Comparison of ENCODE assay signal across 24 mouse cellular contexts in the genomic region with DNA sequence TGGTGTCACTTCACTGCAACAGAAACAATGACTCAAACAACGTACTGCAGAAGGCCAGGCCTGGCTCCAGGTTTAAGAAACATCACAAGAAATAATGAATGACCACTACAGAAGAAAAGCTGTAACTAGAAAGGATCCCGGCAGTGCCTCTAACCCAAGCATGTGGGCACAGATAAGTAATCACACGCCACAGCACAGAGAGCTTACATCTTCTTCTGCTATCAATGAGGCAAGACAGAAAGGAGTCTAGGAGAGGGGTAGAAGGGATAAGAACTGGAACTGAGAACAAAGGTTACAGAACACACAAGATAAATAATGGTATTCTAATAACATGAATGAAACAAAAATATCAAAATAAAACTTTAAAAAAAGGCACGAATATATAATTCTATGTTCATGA. TPM values are rescaled to one million over a fixed set of nuclear protein-coding genes. Genes with fewer than 3 reads are reported as not detected.
"Had no signal": no experiment of that assay in that cellular context is flagged by ENCODE, and none has a peak within 500 bp of the region (broad histone marks: within the 10 kb centered on the region; RNA-seq: fewer than 3 reads in every experiment).

No protein-coding gene starts in this region.

- ATAC-seq: inflammation-experienced regulatory T-cells, adult 6 months; intestine, postnatal 0 days; lung, postnatal 0 days; midbrain, embryonic 16.5 days had no signal

- DNase-seq: kidney, adult 8-10 months; kidney, postnatal 36 days; layer of hippocampus, adult 9-11 months; layer of hippocampus, postnatal 36 days; left cerebral cortex, postnatal 4 days; lung, adult 2 months; lung, postnatal 36 days; right cerebral cortex, adult 18-20 months; right cerebral cortex, postnatal 25 days; thymus, adult 2 months; thymus, postnatal 25 days had no signal

- H3K27me3 ChIP-seq: megakaryocyte, embryonic 14.5 days; midbrain, embryonic 12.5 days; neural tube, embryonic 13.5 days had no signal

- H3K9me3 ChIP-seq: megakaryocyte, embryonic 14.5 days; midbrain, embryonic 12.5 days; neural tube, embryonic 13.5 days had no signal

- H3K27ac ChIP-seq: kidney, postnatal 0 days; midbrain, embryonic 12.5 days; neural tube, embryonic 13.5 days had no signal

- H3K9ac ChIP-seq: midbrain, embryonic 12.5 days; neural tube, embryonic 13.5 days had no signal

- H3K4me1 ChIP-seq: midbrain, embryonic 12.5 days; neural tube, embryonic 13.5 days had no signal

- H3K4me2 ChIP-seq: midbrain, embryonic 12.5 days; neural tube, embryonic 13.5 days had no signal

- H3K4me3 ChIP-seq: megakaryocyte, embryonic 14.5 days; midbrain, embryonic 12.5 days; neural tube, embryonic 13.5 days had no signal

RNA-seq across cellular contexts. Expression of gene Gm17304, which starts 56.0 kb away (rescaled TPM):
- total RNA-seq: layer of hippocampus, adult 18-20 months; layer of hippocampus, postnatal 36 days; left cerebral cortex, adult 8-10 months; left cerebral cortex, postnatal 4 days had no signal
- polyA plus RNA-seq: inflammation-experienced regulatory T-cells, adult 6 months; intestine, postnatal 0 days; kidney, postnatal 0 days; limb, embryonic 14.5 days; lung, adult 2 months; lung, postnatal 0 days; midbrain, embryonic 12.5 days; midbrain, embryonic 16.5 days; neural tube, embryonic 13.5 days; stomach, embryonic 14.5 days; thymus, adult 2 months; urinary bladder, adult 2 months had no signal
